Mouse (Mus musculus): ENCODE data around the gene Teddm1b.

The Teddm1b gene

GRCm38 (mm10) chr1:153903006-153903405, 28.9 kb downstream of the Teddm1b start:
- DNase-seq (ENCODE audit: low spot score) = no peak

DNA sequence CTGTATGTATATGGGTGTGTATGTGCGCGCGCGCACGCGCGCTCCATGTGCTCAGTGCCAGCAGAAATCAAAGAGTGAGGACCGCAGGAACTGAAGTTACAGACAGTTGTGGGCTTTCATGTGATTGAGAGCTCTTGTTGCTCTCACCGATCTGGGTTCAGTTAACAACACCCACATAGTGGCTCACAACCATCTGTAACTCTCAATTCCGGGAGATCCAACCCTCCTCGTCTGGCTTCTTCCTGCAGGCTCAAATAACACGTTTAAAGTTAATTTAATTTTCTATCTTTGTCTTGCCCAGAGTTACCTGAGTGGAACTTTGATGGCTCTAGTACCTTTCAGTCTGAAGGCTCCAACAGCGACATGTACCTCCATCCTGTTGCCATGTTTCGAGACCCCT, 30.1 kb downstream of the Teddm1b start:
- no peak for DNase-seq (ENCODE audit: low spot score)

DNA sequence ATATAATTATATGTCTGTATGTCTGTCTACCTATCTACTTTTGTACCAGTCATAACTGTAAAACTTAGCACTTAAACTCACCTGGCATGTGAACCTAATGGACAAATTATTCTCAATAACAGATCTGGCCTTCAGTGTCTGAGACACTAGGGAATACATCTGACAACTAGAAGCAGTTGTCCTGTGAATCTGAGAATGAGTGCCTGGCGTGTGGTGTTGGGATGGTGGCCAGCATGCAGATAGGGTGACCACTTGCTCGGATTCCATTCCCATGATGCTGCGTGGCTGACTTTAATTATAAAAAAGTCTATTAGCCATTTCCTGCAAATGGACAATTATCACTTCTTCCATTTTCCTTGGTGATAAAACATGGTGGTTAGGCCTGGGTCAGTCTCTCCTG, 31.7 kb downstream of the Teddm1b start:
- no peak for DNase-seq (ENCODE audit: low spot score)

- no peak for DNase-seq (ENCODE audit: low spot score)
Observed at GRCm38 (mm10) chr1:153908208-153908607, 34.1 kb downstream of the Teddm1b start.

- no peak for DNase-seq (ENCODE audit: low spot score)
Observed at GRCm38 (mm10) chr1:153908741-153909140, 34.6 kb downstream of the Teddm1b start.

DNA sequence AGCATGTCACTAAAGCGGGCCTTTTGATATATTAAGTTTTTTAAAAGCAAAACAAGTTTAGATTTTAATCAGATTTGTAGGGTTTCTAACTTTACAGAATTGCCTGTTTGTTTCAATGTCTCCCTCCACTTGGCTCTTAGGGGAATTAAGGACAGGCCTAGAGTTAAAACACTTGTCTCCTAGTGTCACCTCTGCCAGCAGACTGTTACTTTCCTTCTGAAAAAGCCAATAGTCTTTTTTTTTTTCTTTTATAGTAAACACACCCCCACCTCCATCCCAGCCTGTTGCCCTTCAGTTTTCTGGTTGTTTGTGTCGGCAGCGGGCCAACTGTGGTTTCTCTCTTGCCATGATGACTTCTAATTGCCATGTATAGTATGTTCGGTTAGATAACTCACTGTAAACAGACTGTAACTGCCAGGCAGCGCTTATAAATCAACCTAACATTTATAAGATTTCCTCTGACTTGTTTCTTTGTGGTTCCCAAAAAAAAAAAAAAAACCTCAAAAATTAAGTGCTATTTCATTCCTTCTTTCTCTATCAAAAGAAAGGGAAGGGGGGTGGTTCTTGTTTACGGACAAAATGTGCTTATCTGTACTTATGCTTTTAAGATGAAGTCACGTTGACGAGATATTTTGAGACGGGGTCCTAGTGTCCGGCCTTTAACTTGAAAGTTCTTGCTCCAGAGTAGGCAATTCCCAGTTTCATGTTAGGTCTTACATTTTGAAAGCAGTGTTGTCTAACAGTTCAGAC, 35.2 kb downstream of the Teddm1b start:
- DNase-seq (ENCODE audit: low spot score) = no peak

GRCm38 (mm10) chr1:153909963-153910291, 35.8 kb downstream of the Teddm1b start:
- no peak for DNase-seq (ENCODE audit: low spot score)

DNA sequence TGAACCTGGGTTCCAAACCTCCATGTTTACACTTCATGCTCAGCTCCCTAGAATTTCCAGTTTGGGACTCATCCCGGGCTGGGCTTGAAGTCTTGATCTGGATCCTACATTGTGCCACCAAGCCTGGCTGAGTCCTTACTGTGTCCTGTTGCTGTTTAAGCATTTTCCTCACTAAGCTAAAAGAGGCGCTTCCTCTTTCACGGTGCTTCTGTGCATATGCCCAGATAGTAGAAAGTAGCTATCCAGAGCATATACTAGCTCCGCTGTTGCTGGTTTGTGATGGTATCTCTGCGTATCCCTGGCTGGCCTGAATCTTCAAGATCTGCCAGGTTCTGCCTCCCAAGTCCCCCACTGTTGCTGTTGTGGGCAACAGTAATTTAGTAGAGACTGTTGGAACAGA, 36.3 kb downstream of the Teddm1b start:
- no peak for DNase-seq (ENCODE audit: low spot score)

DNA sequence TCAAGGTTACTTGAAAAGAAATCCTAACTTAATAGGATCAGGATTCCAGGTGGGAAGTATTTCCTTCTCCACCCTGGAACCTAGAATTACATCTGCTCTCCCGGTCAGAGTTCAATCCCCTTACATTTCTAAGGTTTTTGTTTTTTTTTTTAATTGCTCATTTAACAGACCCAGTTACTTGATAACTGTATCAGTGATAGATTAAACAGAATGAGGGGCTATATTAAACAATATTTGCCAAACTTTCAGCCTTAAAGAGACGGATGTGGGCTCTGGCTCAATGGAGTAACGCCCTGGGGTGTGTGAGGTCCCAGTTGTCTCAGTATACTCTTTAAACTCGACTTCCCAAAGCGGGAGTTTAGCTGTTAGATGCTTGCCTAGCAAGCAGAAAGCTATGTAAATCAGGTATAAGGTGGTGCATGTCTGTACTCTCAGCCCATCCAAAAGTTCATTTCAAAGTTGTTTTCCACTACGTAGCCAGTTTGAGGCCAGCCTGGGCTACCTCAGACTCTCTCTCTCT, 37.2 kb downstream of the Teddm1b start:
- DNase-seq (ENCODE audit: low spot score) = no peak

- no peak for DNase-seq (ENCODE audit: low spot score)
Observed at GRCm38 (mm10) chr1:153913869-153914268, 39.7 kb downstream of the Teddm1b start.

DNA sequence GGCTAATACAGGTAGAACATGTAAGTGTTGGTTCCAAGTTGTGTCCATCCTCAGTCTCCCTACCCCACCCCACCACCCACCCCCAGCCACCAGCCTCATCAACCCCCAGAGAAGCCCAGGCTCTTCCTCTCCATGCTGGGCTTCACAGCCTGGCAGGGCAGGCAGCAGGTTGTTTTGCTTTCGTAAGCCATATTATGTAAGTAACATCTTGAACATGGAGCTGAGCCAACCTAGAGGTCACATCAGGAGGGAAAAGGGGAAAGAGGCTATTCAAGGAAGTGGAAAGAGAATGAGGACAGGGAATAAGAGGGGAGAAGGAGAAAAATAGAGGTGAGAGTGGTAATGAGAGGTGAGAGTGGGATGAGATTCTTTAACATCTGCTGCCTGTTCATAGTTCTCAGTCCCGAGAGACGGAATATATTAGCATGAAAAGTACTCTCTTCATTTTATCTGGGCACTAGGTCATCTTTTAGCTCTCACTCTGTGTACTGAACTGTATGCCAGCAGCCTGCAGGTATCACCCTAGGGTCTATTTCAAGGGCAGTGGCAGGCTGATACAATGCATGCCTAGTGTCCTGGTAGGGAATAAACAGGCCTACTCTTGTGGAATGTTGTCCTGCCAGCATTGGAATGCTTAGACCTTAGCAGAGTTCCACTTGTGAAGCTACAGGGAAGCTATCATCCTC, 44.5 kb downstream of the Teddm1b start:
- DNase-seq (ENCODE audit: low spot score) = no peak

DNA sequence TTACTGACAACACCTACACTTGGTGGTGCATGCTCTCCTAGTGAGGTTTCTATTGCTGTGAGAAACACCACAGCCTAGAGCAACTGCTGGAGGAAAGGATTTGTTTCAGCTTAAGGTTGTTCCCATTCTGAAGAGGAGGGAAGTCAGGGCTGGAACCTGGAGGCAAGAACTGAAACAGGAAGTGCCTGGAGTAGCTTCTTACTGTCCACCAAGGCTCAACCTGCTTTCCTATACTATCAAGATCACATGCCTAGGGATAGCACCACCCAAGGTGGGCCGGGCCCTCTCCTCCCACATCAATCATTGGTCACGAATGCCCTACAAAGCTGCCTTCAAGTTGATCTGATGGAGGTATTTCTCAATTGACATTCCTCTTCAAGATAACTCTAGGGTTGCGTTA, 47.5 kb downstream of the Teddm1b start:
- no peak for DNase-seq (ENCODE audit: low spot score)

DNA sequence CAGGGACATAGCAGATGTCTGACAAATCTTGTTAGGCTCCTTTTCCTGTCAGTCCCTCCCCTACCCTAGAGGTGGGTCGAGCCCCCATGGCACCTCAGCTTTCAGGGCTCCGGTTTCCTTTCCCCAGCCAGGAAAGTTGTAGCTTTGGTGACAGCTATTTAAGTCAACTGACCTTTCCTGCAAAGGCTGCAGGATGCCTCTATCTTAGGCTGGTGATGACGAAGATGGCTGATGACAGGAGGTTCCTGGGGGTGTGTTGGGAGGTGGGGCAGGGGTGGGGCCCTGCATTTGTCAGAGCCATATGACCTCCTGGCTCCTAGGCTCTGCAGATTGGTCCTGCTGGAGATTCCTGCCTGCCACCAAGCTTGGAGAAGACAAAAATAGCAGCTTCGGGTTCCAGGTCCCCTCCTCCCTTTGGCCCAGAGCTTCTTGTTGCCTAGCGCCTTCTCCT, 48.5 kb downstream of the Teddm1b start:
- no peak for DNase-seq (ENCODE audit: low spot score)

DNA sequence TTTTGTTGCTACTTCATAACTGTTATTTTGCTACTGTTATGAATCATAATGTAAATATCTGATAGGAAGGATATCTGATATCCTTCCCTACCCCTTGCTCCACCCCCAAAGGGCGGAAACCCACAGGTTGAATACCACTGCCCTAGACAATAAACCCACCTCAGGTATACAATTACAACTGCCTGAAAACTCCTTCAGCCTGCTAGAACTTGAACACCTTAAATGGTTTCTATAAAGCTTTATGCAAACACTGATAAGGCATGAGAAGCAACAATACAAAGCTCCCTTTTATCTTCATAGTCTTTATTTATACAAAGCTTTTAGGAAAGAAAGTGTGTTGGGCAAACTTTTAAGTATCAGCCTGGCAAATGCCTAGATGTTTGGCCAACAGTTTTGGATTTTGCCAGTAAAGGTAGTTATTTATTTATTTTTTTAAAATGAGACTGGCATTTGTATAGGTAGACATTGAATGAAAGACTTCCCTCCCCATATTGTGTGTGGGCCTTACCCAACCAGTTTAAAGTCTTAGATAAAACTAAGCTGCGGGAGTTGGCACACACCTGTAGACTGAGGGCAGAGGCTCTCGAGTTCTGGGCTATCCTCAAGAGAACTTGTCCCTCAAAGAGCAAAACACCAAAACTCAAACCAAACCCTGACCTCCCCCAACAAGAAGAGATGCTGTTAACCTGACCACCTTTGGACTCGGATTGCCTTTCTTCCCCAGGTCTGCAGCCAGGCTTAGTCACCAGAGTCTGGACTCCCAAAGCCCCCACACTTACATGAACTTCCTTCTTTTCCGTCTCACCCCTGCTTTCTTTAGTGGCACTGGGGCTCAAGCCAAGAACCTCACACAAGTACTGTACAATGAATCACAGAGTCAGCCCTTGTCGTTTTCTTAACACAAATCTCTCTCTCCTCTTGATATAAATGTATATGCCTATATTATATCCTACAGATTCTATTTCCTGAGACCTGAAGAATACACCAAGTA, 50.5 kb downstream of the Teddm1b start:
- DNase-seq (ENCODE audit: low spot score) = no peak

Measured in testis, postnatal 14 days (tissue).